Mouse (Mus musculus): ENCODE measurements around the gene Gm42715. TPM values are rescaled to one million over a fixed set of nuclear protein-coding genes. Genes with fewer than 3 reads are reported as not detected.
A peak's percentile ranks its signal among the peaks of the same experiment; 100 is the strongest.

The Gm42715 gene
- polyA plus RNA-seq, 1 experiment from 2014 or later = 14.1 TPM

DNA sequence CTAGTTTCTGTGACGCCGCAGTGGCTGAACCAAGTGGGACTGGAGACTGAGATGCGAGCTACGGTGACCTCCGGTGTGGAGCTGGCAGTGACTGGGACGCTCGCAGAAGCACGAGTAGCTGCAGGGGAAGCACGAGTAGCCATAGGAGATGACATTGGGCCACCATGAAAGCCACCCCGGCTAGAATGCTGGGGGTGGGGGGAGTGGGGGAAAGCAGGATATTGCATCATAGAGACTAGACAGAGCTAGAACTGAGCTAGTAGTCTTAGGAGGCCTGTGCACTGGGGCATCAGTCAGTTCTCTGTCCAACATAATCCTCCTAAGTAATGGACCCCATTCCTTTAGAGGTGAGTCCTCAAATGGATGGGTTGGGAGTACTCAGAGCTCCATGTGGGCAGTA, 84.9 kb downstream of the Gm42715 start:
- WGBS = 93% methylated on average over 10 of the region's 10 CpGs
- H3K4me2 ChIP-seq (ENCODE audit: low read length) = no peak overlapping the region
- no peak overlapping the region for H3K27ac ChIP-seq (ENCODE audit: low read length)
- H3K4me3 ChIP-seq (ENCODE audit: low read depth, low read length) = no peak overlapping the region
- H3K36me3 ChIP-seq (ENCODE audit: control insufficient read depth, insufficient read depth, low read length) = peaks cover 14% of the 10 kb centered on the region
- no peak for ATAC-seq
- H3K9ac ChIP-seq (ENCODE audit: low read depth, low read length) = no peak overlapping the region
- no peaks in the 10 kb centered on the region for H3K27me3 ChIP-seq (ENCODE audit: control insufficient read depth, insufficient read depth, low read depth, low read length)
- no peaks in the 10 kb centered on the region for H3K4me1 ChIP-seq (ENCODE audit: control insufficient read depth, insufficient read depth, low read length)
- H3K9me3 ChIP-seq (replicated peaks; ENCODE audit: control insufficient read depth, low read length, poor library complexity, severe bottlenecking) = no peaks in the 10 kb centered on the region

DNA sequence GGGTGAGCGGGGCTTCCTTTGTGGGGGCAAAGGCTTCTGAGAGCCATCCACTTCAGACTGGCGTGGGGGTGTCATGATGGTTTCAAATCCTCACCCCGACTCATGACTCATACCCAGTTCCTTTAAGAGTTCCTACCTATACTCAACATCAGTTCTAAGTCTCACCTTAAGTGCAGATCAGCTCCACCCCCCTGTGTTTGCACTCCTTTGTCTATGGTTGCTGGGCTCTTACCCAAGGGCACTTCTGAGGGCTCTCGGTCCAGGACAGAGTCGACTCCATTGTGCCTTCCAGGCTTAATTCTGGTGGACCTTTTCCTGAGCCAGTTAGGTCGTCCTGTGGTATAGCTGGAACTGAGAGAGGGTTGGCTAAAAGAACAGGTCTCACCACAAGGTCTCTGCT, 87.8 kb downstream of the Gm42715 start:
- Histone ChIP-seq H3K27ac (ENCODE audit: low read length) (no peak overlapping the region), H3K9me3 (replicated peaks; ENCODE audit: control insufficient read depth, low read length, poor library complexity, severe bottlenecking) (no peaks in the 10 kb centered on the region), H3K36me3 (ENCODE audit: control insufficient read depth, insufficient read depth, low read length) (peaks cover 36% of the 10 kb centered on the region), H3K9ac (ENCODE audit: low read depth, low read length) (no peak overlapping the region), H3K4me2 (ENCODE audit: low read length) (no peak overlapping the region), H3K27me3 (ENCODE audit: control insufficient read depth, insufficient read depth, low read depth, low read length) (no peaks in the 10 kb centered on the region), H3K4me3 (ENCODE audit: low read depth, low read length) (no peak overlapping the region), H3K4me1 (ENCODE audit: control insufficient read depth, insufficient read depth, low read length) (no peaks in the 10 kb centered on the region)
- no peak for ATAC-seq
- 90% methylated on average over 6 of the region's 6 CpGs for WGBS

DNA sequence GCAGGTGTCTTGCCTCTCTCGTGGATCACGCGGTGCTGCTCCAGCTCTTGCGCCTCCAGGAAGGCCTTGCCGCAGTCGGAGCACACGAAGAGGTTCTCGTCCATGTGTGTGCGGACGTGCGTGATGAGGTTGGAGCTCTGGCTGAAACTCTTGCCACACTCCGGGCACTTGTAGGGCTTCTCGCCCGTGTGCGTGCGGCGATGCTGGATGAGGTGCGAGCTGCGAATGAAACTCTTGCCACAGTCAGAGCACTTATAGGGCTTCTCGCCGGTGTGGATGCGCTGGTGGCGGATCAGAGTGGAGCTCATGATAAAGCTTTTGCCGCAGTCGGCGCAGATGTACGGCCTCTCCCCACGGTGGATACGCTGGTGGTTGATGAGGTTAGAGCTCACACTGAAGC, 91.6 kb downstream of the Gm42715 start:
- Histone ChIP-seq H3K27me3 (ENCODE audit: control insufficient read depth, insufficient read depth, low read depth, low read length) (no peaks in the 10 kb centered on the region), H3K4me3 (ENCODE audit: low read depth, low read length) (no peak overlapping the region), H3K27ac (ENCODE audit: low read length) (no peak overlapping the region), H3K4me1 (ENCODE audit: control insufficient read depth, insufficient read depth, low read length) (peaks cover 11% of the 10 kb centered on the region), H3K36me3 (ENCODE audit: control insufficient read depth, insufficient read depth, low read length) (peaks cover 33% of the 10 kb centered on the region), H3K9ac (ENCODE audit: low read depth, low read length) (no peak overlapping the region), H3K9me3 (replicated peaks; ENCODE audit: control insufficient read depth, low read length, poor library complexity, severe bottlenecking) (no peaks in the 10 kb centered on the region), H3K4me2 (ENCODE audit: low read length) (no peak overlapping the region)
- WGBS = 96% methylated on average over 29 of the region's 29 CpGs
- ATAC-seq = no peak

DNA sequence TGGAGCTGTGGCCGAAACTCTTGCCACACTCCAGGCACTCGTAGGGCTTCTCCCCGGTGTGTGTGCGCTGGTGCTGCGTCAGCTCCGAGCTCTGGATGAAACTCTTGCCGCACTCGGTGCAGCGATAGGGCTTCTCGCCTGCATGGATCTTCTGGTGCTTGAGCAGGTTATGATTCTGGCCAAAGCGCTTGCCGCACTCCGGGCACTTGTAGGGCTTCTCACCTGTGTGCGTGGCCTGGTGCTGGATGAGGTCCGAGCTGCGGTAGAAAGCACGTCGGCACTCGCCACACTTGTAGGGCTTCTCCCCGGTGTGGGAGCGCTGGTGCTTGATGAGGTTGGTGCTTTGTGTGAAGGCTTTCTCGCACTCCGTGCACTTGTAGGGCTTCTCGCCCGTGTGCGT, 92.2 kb downstream of the Gm42715 start:
- Histone ChIP-seq H3K36me3 (ENCODE audit: control insufficient read depth, insufficient read depth, low read length) (peaks cover 33% of the 10 kb centered on the region), H3K4me2 (ENCODE audit: low read length) (no peak overlapping the region), H3K4me1 (ENCODE audit: control insufficient read depth, insufficient read depth, low read length) (peaks cover 15% of the 10 kb centered on the region), H3K27me3 (ENCODE audit: control insufficient read depth, insufficient read depth, low read depth, low read length) (no peaks in the 10 kb centered on the region), H3K9me3 (replicated peaks; ENCODE audit: control insufficient read depth, low read length, poor library complexity, severe bottlenecking) (no peaks in the 10 kb centered on the region), H3K9ac (ENCODE audit: low read depth, low read length) (no peak overlapping the region), H3K4me3 (ENCODE audit: low read depth, low read length) (no peak overlapping the region), H3K27ac (ENCODE audit: low read length) (no peak overlapping the region)
- ATAC-seq = no peak
- 96% methylated on average over 26 of the region's 26 CpGs for WGBS

DNA sequence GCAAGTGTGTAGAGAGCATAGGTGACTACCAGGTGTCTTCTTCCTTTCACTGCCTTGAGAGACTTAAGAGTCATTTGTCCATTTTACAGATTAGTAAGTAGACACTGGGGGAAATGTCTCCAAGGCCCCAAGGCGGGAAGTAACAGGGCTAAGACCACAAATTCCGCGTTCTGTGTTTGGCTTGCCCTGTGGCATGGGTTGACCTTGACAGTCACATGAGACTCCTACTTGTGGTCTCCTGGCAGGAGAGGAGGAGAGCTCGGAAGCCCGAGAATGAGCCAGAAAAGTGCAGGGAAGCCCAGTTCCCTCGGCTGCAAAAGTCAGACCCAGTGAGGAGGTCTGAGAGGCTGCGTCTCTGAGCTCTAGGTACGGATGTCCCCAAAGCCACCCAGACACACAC, 94.1 kb downstream of the Gm42715 start:
- no peak for ATAC-seq
- peak overlapping the region; percentile 100; the same call in 1 of the 2 replicates for H3K4me3 ChIP-seq (ENCODE audit: low read depth, low read length)
- no peaks in the 10 kb centered on the region for H3K27me3 ChIP-seq (ENCODE audit: control insufficient read depth, insufficient read depth, low read depth, low read length)
- H3K9me3 ChIP-seq (replicated peaks; ENCODE audit: control insufficient read depth, low read length, poor library complexity, severe bottlenecking) = no peaks in the 10 kb centered on the region
- H3K36me3 ChIP-seq (ENCODE audit: control insufficient read depth, insufficient read depth, low read length) = peaks cover 33% of the 10 kb centered on the region
- no peak overlapping the region for H3K9ac ChIP-seq (ENCODE audit: low read depth, low read length)
- H3K4me1 ChIP-seq (ENCODE audit: control insufficient read depth, insufficient read depth, low read length) = peaks cover 23% of the 10 kb centered on the region
- 86% methylated on average over 8 of the region's 8 CpGs for WGBS
- no peak overlapping the region for H3K27ac ChIP-seq (ENCODE audit: low read length)
- peak overlapping the region; percentile 95 for H3K4me2 ChIP-seq (ENCODE audit: low read length)

DNA sequence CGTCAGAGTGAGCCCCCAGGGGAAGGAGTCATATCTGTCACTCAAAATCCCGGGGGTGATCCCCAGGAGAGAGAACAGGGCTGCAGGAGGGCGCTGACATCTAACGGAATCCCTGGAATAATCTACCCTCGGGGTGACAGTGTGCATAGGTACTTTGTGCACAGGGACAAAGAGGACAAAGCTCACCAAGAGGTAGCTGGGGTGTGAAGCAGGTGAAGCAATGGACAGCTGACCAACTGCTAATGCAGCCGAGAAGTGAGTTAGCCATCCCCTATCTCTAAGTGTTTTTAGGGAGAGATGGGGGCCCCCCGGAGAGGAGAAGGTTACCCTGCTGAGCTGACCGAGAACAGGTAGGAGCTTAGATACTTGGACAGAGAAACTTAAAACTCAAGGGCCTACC, 94.7 kb downstream of the Gm42715 start:
- no peak overlapping the region for H3K27ac ChIP-seq (ENCODE audit: low read length)
- peak overlapping the region; percentile 100 for H3K4me3 ChIP-seq (ENCODE audit: low read depth, low read length)
- ATAC-seq = no peak
- H3K4me2 ChIP-seq (ENCODE audit: low read length) = peak overlapping the region; percentile 95
- no peaks in the 10 kb centered on the region for H3K9me3 ChIP-seq (replicated peaks; ENCODE audit: control insufficient read depth, low read length, poor library complexity, severe bottlenecking)
- WGBS = 19% methylated on average over 8 of the region's 8 CpGs
- H3K4me1 ChIP-seq (ENCODE audit: control insufficient read depth, insufficient read depth, low read length) = peaks cover 23% of the 10 kb centered on the region
- H3K36me3 ChIP-seq (ENCODE audit: control insufficient read depth, insufficient read depth, low read length) = peaks cover 33% of the 10 kb centered on the region
- H3K27me3 ChIP-seq (ENCODE audit: control insufficient read depth, insufficient read depth, low read depth, low read length) = no peaks in the 10 kb centered on the region
- H3K9ac ChIP-seq (ENCODE audit: low read depth, low read length) = peak overlapping the region; percentile 97

DNA sequence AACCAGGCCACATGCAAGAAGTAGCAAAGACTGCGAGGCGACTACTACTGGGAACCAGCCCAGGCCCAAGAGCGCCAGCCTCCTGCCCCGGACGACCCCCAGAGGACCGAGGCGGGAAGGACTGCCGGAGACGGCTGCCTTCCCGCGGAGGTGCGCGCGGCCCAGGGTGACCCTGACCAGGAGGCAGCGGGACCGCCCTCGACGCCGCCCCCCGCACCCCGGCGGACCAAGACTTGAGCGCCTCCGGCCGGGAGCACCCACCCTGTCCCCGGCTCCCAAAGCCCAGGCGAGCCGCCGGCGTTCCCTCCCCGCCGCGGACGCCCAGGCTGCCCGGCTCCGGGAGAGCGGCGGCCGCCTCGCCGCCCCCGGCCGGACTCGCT, 95.1 kb downstream of the Gm42715 start:
- Histone ChIP-seq H3K4me2 (ENCODE audit: low read length) (peak overlapping the region; percentile 95), H3K9me3 (replicated peaks; ENCODE audit: control insufficient read depth, low read length, poor library complexity, severe bottlenecking) (no peaks in the 10 kb centered on the region), H3K36me3 (ENCODE audit: control insufficient read depth, insufficient read depth, low read length) (peaks cover 31% of the 10 kb centered on the region), H3K27ac (ENCODE audit: low read length) (peak overlapping the region; percentile 94), H3K27me3 (ENCODE audit: control insufficient read depth, insufficient read depth, low read depth, low read length) (no peaks in the 10 kb centered on the region), H3K9ac (ENCODE audit: low read depth, low read length) (peak overlapping the region; percentile 97), H3K4me1 (ENCODE audit: control insufficient read depth, insufficient read depth, low read length) (peaks cover 23% of the 10 kb centered on the region), H3K4me3 (ENCODE audit: low read depth, low read length) (peak overlapping the region; percentile 100)
- 0% methylated on average over 18 of the region's 44 CpGs for WGBS
- peak; percentile 19 for ATAC-seq

DNA sequence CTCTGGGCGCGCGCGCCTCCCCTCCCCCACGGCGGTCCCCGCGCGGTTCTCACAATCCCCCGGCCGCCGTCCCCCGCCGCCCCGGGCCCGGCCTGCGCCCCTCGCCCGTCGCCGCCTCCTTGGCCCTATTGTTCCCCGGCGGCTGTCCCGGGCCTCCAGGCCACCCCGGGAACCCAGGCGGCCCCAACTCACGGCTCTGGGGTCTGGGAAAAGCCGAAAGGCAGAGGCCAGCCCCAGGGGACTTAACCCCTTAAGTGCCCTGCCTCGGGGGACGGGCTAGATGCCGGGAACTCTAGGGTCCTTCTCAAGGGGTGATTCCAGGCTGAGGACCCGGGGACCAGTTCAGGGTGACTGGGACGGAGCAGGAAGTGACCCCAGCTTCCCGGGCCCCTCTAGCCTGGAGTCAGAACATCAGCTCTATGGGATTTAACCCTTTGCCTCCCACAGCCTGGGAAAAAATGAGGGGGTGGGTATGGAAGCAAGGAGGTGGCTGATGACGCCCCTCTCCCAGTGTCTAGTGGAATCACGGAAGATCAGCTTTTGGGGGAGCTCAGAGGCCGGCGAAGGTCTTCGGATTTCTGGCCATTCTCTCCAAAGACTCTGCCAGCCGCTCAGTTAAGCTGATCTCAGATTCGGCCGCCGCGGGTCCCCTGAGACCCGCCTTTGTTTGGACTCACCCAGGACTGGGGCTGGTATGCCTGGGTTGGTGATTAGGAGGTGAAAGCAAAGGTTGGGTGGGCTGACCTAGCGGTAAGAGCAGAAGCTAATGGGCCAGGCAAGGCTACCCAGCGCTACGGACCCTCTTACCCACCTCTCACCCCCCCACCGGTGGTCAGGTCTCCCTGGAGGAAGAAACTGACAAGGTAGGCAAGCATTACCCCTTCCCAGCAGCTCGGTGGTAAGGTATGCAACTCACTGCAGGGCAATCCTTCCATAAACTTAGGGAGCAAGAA, 95.8 kb downstream of the Gm42715 start, which contains the start of gene Zfp629:
TSS of gene Zfp629 (minus strand) at position 907 of the 953 bp plus-strand sequence.
- Histone ChIP-seq H3K9me3 (replicated peaks; ENCODE audit: control insufficient read depth, low read length, poor library complexity, severe bottlenecking) (no peaks in the 10 kb centered on the region), H3K27me3 (ENCODE audit: control insufficient read depth, insufficient read depth, low read depth, low read length) (no peaks in the 10 kb centered on the region), H3K9ac (ENCODE audit: low read depth, low read length) (peak within 1 kb of the TSS; percentile 97), H3K4me1 (ENCODE audit: control insufficient read depth, insufficient read depth, low read length) (peaks cover 23% of the 10 kb centered on the region), H3K27ac (ENCODE audit: low read length) (peak within 1 kb of the TSS; percentile 94), H3K36me3 (ENCODE audit: control insufficient read depth, insufficient read depth, low read length) (peaks cover 26% of the 10 kb centered on the region), H3K4me3 (ENCODE audit: low read depth, low read length) (peak within 1 kb of the TSS; percentile 100), H3K4me2 (ENCODE audit: low read length) (peak within 1 kb of the TSS; percentile 95)
- 1% methylated on average over 43 of the region's 50 CpGs for WGBS
- peak; percentile 95 for ATAC-seq

DNA sequence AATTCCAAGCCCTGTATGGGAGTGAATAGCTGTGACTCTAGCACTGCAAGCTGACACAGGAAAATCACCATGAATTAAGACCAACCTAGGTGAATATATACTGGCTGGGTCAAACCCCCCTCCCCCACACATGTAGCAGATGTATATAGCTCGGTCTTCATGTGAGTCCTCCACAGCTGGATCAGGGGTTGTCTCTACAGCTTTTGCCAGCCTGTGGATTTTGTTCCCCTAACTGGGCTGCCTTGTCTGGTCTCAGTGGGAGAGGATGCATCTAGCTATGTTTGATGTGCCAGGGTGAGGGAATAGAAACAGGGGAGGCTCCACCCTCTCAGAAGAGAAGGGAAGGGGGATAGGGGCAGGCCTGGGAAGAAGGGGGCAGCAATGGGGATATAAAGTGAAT, 97.0 kb downstream of the Gm42715 start:
- Histone ChIP-seq H3K9me3 (replicated peaks; ENCODE audit: control insufficient read depth, low read length, poor library complexity, severe bottlenecking) (no peaks in the 10 kb centered on the region), H3K27me3 (ENCODE audit: control insufficient read depth, insufficient read depth, low read depth, low read length) (no peaks in the 10 kb centered on the region), H3K4me3 (ENCODE audit: low read depth, low read length) (peak overlapping the region; percentile 100), H3K36me3 (ENCODE audit: control insufficient read depth, insufficient read depth, low read length) (peaks cover 14% of the 10 kb centered on the region), H3K9ac (ENCODE audit: low read depth, low read length) (0 out of 2 replicates have a peak overlapping the region, but pooled peaks have one; percentile 17), H3K27ac (ENCODE audit: low read length) (0 out of 2 replicates have a peak overlapping the region, but pooled peaks have one; percentile 6), H3K4me2 (ENCODE audit: low read length) (peak overlapping the region; percentile 95), H3K4me1 (ENCODE audit: control insufficient read depth, insufficient read depth, low read length) (peaks cover 23% of the 10 kb centered on the region)
- ATAC-seq = no peak
- 57% methylated on average over 1 of the region's 1 CpGs for WGBS
